Mouse (Mus musculus) c-Kit-positive CD71-positive TER-119-negative erythroid progenitor cells, embryonic 14.5 days (primary cell): ENCODE data around the gene Nxn.
"Not testable (repeated sequence)": the region's sequence is repeated elsewhere in the genome, so short reads cannot be mapped to it uniquely, and the experiment has no call there.

Experiments used
- DNase-seq: peaks from one replicate; pipeline ENCODE4 v3.0.0-alpha.2; 2013; ENCODE audit warnings: low read depth

Nxn gene

GRCm38 (mm10) chr11:76213841-76214240 is 185.1 kb downstream of the Nxn start:
- no peak for DNase-seq

GRCm38 (mm10) chr11:76211595-76211994 is 187.3 kb downstream of the Nxn start:
- DNase-seq, result not testable (repeated sequence)

- no peak for DNase-seq
Measured at GRCm38 (mm10) chr11:76210228-76210985, 188.5 kb downstream of the Nxn start.
